In the genomic region with DNA sequence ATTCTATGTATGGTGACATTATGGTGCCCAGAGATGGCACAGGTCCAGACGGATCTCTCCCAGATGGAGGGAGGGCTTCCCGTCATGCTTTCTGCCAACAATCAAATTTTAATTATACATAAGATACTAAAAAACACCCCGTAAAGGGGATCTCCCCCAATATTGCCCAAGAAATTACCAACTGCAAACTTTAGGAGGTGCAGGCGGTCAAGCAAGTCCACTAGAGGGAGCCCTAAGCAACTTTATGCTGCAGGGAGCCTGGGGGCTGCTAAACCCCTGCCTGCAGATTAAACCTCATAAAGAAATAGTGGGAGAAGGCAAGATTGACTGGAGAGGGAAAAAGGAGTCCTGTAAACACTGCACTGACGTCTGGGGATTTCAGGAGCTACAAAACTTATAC, we compare ENCODE assay signal across 9 mouse cellular contexts. TPM values are rescaled to one million over a fixed set of nuclear protein-coding genes. Genes with fewer than 3 reads are reported as not detected.
DNase-seq lines count a peak whose midpoint lies in the region; ATAC-seq and TF ChIP-seq lines count a peak whose summit lies in the region.
"Had no signal": no experiment of that assay in that cellular context is flagged by ENCODE, and none has a peak within 500 bp of the region (broad histone marks: within the 10 kb centered on the region; RNA-seq: fewer than 3 reads in every experiment).

No protein-coding gene starts in this region.

- intact Hi-C loops in left cerebral cortex, postnatal 14 days (cut with DNase I): loop anchor here (2.0 to 10.0 kb wide), 4 partner anchors 29 to 255 kb away; a partner anchor contains a TSS

- ATAC-seq in forebrain, embryonic 16.5 days: peak; percentile 65
- no peak for ATAC-seq in lung, embryonic 14.5 days (ENCODE audit: insufficient read depth)

- no peaks in the 10 kb centered on the region for H3K36me3 ChIP-seq in forebrain, embryonic 16.5 days (ENCODE audit: control insufficient read depth, insufficient read depth)
- H3K36me3 ChIP-seq in lung, embryonic 14.5 days (ENCODE audit: insufficient read depth): no peaks in the 10 kb centered on the region

- peak; percentile 27 for DNase-seq in cerebellum, adult 11 months
- no peak for DNase-seq in cerebellum, adult 9-11 months
- DNase-seq in left cerebral cortex, postnatal 14 days (ENCODE audit: low spot score in 2 of 2): peak; percentile 50 to 63
- DNase-seq in left cerebral cortex, adult 8-10 months (ENCODE audit: low spot score in 2 of 2): no peak
- peak; percentile 49 to 75 for DNase-seq in adrenal gland, postnatal 36 days
- peak; percentile 89 for DNase-seq in lung, embryonic 14.5 days
- peak; percentile 55 to 79 for DNase-seq in spleen, postnatal 4 days (ENCODE audit: low spot score in 2 of 2)

- H3K4me1 ChIP-seq in forebrain, embryonic 16.5 days (replicated peaks; ENCODE audit: control insufficient read depth, insufficient read depth, low read length): peaks cover 7% of the 10 kb centered on the region; the same call in 1 of the 2 replicates
- H3K4me1 ChIP-seq in lung, embryonic 14.5 days (ENCODE audit: insufficient read depth): no peaks in the 10 kb centered on the region

- WGBS in forebrain, embryonic 16.5 days: 7% methylated on average over 5 of the region's 5 CpGs
- WGBS in lung, embryonic 14.5 days: 7% methylated on average over 5 of the region's 5 CpGs

- peak; percentile 80 for TF ChIP-seq CTCF in lung, embryonic 14.5 days (IDR thresholded peaks at IDR 0.05; ENCODE audit: low read depth)

- H3K4me3 ChIP-seq in forebrain, embryonic 16.5 days (replicated peaks; ENCODE audit: low read length): no peak overlapping the region
- no peak overlapping the region for H3K4me3 ChIP-seq in lung, embryonic 14.5 days (ENCODE audit: low read depth, low read length)

- no peak overlapping the region for H3K4me2 ChIP-seq in forebrain, embryonic 16.5 days (ENCODE audit: low read length)
- H3K4me2 ChIP-seq in lung, embryonic 14.5 days: no peak overlapping the region

- H3K27ac ChIP-seq in forebrain, embryonic 16.5 days (ENCODE audit: low read length): no peak overlapping the region
- H3K27ac ChIP-seq in lung, embryonic 14.5 days (ENCODE audit: low read depth): no peak overlapping the region

- H3K9ac ChIP-seq in forebrain, embryonic 16.5 days (replicated peaks; ENCODE audit: low read depth, low read length): no peak overlapping the region
- no peak overlapping the region for H3K9ac ChIP-seq in lung, embryonic 14.5 days

- no peaks in the 10 kb centered on the region for H3K9me3 ChIP-seq in forebrain, embryonic 16.5 days (ENCODE audit: control insufficient read depth, low read length)
- H3K9me3 ChIP-seq in lung, embryonic 14.5 days (ENCODE audit: low read depth, low read length): no peaks in the 10 kb centered on the region

- H3K27me3 ChIP-seq in forebrain, embryonic 16.5 days (replicated peaks; ENCODE audit: control insufficient read depth, insufficient read depth, low read length): no peaks in the 10 kb centered on the region
- H3K27me3 ChIP-seq in lung, embryonic 14.5 days (ENCODE audit: insufficient read depth, low read length): no peaks in the 10 kb centered on the region

RNA-seq across cellular contexts. Expression of a gene that starts 1.0 kb away (rescaled TPM):
- 1 to 10 TPM; 1.2 to 1.4 TPM for total RNA-seq in left cerebral cortex, postnatal 14 days (2021)
- 1 to 10 TPM; 1.6 to 3.9 (median 3.4) TPM for total RNA-seq in left cerebral cortex, adult 8-10 months (2022)
- 1 to 10 TPM; 2.3 to 3.3 TPM for total RNA-seq in adrenal gland, postnatal 36 days (2021)
- polyA plus RNA-seq in forebrain, embryonic 16.5 days (2015; fragmentation: Nextera tagmentation; extraction: Ambion mirVana): 0.48 TPM in 1 of 2 replicates, not detected in the other
- not detected in 2 replicates for polyA plus RNA-seq in lung, embryonic 14.5 days (2014; fragmentation: Nextera tagmentation; extraction: Ambion mirVana)
- polyA plus RNA-seq: heart, embryonic 14.5 days had no signal

RNA-seq across cellular contexts. Expression of a gene that starts 5.6 kb away (rescaled TPM):
- total RNA-seq in left cerebral cortex, postnatal 14 days (2021): 10 to 100 TPM; 44.9 to 48.9 TPM
- 10 to 100 TPM; 48.8 to 55.0 (median 52.5) TPM for total RNA-seq in left cerebral cortex, adult 8-10 months (2022)
- total RNA-seq in adrenal gland, postnatal 36 days (2021): 10 to 100 TPM; 28.9 to 40.5 TPM
- polyA plus RNA-seq in forebrain, embryonic 16.5 days (2015; fragmentation: Nextera tagmentation; extraction: Ambion mirVana): 26.3 and 27.1 TPM in 2 replicates
- 20.9 and 21.9 TPM in 2 replicates for polyA plus RNA-seq in lung, embryonic 14.5 days (2014; fragmentation: Nextera tagmentation; extraction: Ambion mirVana)

RNA-seq across cellular contexts. Expression of a gene that starts 11.8 kb away (rescaled TPM):
- total RNA-seq in left cerebral cortex, postnatal 14 days (2021): under 1 TPM; 0.53 to 0.82 TPM
- total RNA-seq in left cerebral cortex, adult 8-10 months (2022): under 1 TPM; 0.38 to 0.76 (median 0.67) TPM
- total RNA-seq in adrenal gland, postnatal 36 days (2021): not detected
- 0.53 and 0.73 TPM in 2 replicates for polyA plus RNA-seq in forebrain, embryonic 16.5 days (2015; fragmentation: Nextera tagmentation; extraction: Ambion mirVana)
- polyA plus RNA-seq in lung, embryonic 14.5 days (2014; fragmentation: Nextera tagmentation; extraction: Ambion mirVana): 0.11 and 0.13 TPM in 2 replicates
- polyA plus RNA-seq: heart, embryonic 14.5 days had no signal

RNA-seq across cellular contexts. Expression of a gene that starts 29.0 kb away (rescaled TPM):
- 10 to 100 TPM; 11.4 to 11.6 TPM for total RNA-seq in left cerebral cortex, postnatal 14 days (2021)
- total RNA-seq in left cerebral cortex, adult 8-10 months (2022): 10 to 100 TPM; 10.6 to 13.8 (median 11.8) TPM
- 10 to 100 TPM; 14.9 to 32.2 TPM for total RNA-seq in adrenal gland, postnatal 36 days (2021)
- polyA plus RNA-seq in forebrain, embryonic 16.5 days (2015; fragmentation: Nextera tagmentation; extraction: Ambion mirVana): 4.3 and 5.2 TPM in 2 replicates
- polyA plus RNA-seq in lung, embryonic 14.5 days (2014; fragmentation: Nextera tagmentation; extraction: Ambion mirVana): 9.2 and 9.6 TPM in 2 replicates

RNA-seq across cellular contexts. Expression of a gene that starts 49.0 kb away (rescaled TPM):
- 10 to 100 TPM; 62.2 to 67.9 TPM for total RNA-seq in left cerebral cortex, postnatal 14 days (2021)
- total RNA-seq in left cerebral cortex, adult 8-10 months (2022): 10 to 100 TPM; 57.0 to 65.5 (median 58.8) TPM
- total RNA-seq in adrenal gland, postnatal 36 days (2021): 10 to 100 TPM; 28.2 to 32.6 TPM
- polyA plus RNA-seq in forebrain, embryonic 16.5 days (2015; fragmentation: Nextera tagmentation; extraction: Ambion mirVana): 16.9 and 21.8 TPM in 2 replicates
- 2.4 and 2.7 TPM in 2 replicates for polyA plus RNA-seq in lung, embryonic 14.5 days (2014; fragmentation: Nextera tagmentation; extraction: Ambion mirVana)

Comparison
In these comparisons a context has a peak if more than half of its experiments do, and no peak if none do; other contexts are left out.
1. DNase-seq: peak in cerebellum, adult 11 months (single experiment), left cerebral cortex, postnatal 14 days (2 of 2), adrenal gland, postnatal 36 days (2 of 2), lung, embryonic 14.5 days (single experiment) and spleen, postnatal 4 days (2 of 2); none in cerebellum, adult 9-11 months (single experiment) and left cerebral cortex, adult 8-10 months (0 of 2).